Mouse (Mus musculus): ENCODE data around the gene Npb.
A peak's percentile ranks its signal among the peaks of the same experiment; 100 is the strongest.

The Npb gene

GRCm38 (mm10) chr11:120615167-120615566 is 6.9 kb downstream of the Npb start:
- no peak for DNase-seq (ENCODE audit: low spot score in 2 of 2)

- DNase-seq (ENCODE audit: low spot score in 2 of 2), result no peak
Observed at GRCm38 (mm10) chr11:120615606-120616203, 7.4 kb downstream of the Npb start.

DNA sequence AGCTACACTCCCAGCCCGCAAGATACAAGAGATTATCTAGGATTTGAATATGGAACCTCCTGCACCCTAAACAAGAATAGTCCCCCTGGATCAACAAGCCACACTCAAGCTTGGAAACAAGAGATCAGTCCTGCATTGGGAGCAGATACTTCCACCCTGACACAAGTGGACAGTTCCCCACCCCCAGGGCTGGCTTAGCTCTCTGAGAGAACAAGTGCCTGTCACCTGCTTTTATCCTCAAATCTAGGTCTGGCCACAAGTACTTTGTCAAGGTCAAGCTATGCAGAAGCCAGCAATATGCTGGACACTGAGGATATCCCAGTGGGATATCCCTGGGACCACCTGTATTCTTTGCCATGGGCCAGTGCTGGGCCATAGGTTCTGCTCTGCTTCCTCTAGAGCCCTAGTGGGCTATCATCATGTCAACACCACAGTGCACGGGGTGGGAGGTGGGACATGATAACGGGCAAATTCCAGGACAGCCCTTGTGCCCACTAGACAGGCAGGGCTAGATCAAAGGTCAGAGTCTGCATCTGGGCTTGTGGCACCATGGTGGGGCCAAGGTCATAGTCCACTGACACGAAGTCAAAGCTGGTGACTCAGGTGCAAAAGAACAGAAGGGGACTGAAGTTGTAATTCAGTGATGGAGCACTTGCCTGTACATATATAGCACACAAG is 8.5 kb downstream of the Npb start:
- DNase-seq (ENCODE audit: low spot score in 2 of 2), result no peak

DNA sequence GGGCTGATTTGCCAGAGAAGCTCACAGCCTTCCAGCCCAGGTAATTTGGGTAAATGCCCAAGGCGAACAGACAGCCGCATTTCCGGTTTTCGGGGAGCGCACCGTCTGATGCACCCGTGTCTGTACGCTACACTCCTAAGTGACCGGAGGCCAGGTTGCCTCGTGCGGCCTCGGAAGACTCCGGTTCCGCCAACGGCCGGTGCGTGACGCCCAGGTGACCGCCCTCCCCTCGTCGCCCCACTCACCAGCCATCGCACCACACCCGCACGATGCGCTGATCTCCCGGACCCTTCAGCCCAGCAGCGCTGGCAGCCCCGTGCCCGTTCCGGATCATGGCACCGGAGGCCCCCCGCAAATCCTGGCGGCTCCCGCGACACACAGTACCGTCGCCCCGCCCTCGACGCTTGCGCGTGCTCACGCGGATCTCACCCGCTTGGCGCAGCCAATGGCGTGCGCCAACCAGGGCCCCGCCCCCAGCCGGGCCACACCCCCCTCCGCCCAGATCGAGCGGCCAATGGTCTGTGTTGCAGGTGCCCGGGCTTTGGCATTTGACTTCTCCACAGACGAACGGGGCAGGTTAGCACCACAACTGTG is 9.3 kb downstream of the Npb start, which contains the start of gene Pcyt2:
TSS of gene Pcyt2 (minus strand) at position 418 of the 594 bp plus-strand sequence.
- DNase-seq (ENCODE audit: low spot score in 2 of 2), result peak; percentile 91 to 94

DNA sequence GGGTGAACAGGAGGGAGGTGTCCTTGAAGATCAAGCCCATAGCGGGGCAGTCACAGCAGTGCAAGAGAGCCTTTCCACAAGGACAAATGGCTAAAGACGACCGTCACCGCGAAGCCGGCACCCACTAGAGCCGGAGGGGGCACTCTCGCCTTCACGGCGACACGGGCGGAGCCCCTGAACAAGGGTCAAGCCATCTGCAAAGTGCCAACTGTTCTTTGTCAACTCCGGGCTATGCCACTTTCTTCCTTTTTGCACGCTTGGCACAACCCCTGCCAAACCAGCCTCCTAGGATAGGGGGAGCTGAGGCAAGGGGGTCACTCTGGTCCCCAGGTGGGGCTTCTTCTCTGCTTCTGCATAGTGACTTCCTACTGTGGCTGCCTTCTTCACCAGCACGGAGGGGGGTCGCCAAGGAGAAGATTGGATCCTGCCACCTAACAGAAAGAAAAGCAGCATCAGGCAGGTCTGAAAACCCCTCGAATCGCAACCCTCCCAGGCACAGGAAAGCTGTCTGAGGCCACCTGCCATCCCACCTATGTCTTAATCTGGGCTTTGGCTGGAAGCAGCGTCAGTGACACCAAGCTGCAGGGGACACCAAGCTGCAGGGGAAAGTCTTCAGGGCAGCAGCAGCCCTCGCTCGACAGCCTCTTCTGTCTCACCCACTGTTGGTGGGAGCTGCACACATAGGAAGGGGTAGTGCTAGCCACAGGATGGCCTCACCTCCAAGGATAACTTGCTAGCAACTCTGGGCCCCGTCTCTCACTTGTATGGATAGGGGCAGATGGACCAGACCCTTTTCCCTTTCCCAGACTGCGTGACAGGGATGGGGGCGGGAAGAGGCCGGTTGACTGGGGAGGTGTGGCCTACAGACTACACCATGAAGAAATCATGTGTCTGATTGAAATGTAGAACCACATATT is 10.6 kb downstream of the Npb start:
- DNase-seq (ENCODE audit: low spot score in 2 of 2), result no peak

DNA sequence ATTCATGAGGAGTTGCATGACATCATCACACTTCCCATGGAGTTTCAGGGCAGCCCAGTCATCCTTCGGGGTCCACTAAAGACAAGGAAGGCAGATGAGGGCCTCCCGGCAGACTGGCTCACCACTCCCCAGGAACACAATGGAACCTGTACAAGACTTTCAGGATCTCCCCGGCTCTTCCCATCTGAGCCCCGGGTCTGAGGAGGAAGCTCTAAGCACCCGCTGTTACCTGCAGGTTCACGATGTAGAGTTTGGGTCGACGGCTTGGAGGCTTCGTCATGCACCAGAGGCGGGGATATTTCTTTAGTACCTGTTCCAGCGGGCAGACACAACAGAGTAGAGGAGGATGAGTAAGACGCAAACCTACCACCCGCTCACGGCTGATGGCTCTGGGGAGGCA is 11.9 kb downstream of the Npb start:
- DNase-seq (ENCODE audit: low spot score in 2 of 2), result no peak

DNA sequence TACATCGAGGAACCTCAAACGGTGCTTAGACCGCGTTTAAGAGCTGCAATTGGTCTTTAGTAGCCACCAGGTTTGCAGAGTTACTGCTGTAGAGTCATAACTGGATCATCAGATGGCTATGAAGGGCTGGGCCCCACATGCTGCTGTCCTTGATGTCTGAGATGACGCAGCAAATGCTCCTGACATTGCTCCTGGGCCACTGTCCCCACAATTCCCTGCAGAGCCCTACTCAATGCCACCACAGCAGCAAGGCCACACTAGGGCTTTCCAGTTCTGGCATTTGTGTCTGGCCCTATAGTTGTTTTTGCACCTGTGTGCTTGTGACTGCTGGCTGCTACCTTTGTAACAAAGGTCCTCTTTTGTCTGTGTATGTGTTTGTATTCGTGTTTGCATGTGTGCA is 14.5 kb downstream of the Npb start:
- no peak for DNase-seq (ENCODE audit: low spot score in 2 of 2)

DNA sequence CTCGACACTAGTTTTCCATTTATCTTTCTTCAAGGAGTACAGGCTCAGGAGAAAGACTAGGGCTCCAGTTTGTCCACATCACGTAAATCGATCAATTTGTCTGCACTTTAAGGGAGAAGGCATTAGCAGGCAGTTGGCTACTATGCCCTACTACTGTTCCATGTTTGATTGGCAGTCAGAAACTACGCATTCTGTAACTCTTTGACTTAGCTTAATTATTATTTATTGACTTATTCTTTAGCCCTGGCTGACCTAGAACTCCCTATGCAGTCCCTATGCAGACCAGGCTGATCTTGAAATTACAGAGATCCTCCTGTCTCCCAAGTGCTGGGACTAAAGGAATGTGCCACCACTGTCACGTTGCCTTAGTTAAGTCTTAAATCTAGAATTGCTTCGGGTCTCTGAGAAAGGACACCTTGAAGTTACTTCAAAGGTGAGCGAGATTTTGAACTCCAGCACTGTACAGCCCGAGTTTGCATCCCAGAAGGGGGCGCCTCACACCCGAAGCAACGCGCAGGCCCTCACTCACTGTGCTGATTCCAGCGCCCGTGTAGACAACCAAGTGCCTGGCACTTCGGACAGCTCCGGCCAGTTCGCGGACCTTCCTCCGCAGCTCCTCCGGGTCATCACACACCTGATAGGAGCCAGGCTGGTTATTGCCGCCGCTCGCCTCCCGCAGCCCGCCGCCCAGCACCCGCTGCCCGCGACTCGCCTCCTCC is 15.8 kb downstream of the Npb start:
- peak; percentile 75 to 78 for DNase-seq (ENCODE audit: low spot score in 2 of 2)

- DNase-seq (ENCODE audit: low spot score in 2 of 2), result peak; percentile 87 to 88
Observed at GRCm38 (mm10) chr11:120624680-120625111, 16.4 kb downstream of the Npb start.

DNA sequence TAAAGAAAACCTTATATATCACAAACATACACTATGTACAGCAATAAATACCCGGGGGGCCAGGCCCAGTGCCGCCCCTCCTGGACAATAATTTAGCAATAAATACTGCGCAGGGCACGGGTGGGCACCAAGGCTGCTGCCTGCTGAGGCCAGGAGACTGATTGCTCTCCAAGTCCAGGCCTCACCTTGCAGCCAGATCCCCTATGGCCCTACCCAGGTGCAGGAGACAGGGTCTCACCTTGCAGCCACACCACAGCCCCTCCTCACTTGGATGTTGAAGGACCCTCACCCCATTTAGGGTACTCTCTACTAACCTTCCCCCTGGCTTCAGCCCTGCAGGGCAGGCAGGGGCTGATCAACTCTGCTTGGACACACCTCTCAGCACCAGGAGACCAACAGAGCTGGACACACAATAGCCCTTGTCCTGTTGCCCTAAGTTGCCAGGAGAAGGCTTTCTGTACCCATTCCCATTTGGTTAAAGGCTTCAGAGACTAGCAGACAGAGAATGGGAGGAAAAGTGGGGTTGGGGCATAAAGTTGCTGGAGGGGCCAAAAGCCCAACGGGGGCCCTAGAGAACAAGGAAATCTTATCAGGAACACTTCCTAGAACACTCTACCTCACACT is 17.0 kb downstream of the Npb start, which contains the start of gene Sirt7:
TSS of gene Sirt7 (minus strand) at position 89 of the 624 bp plus-strand sequence.
- DNase-seq (ENCODE audit: low spot score in 2 of 2), result no peak

DNA sequence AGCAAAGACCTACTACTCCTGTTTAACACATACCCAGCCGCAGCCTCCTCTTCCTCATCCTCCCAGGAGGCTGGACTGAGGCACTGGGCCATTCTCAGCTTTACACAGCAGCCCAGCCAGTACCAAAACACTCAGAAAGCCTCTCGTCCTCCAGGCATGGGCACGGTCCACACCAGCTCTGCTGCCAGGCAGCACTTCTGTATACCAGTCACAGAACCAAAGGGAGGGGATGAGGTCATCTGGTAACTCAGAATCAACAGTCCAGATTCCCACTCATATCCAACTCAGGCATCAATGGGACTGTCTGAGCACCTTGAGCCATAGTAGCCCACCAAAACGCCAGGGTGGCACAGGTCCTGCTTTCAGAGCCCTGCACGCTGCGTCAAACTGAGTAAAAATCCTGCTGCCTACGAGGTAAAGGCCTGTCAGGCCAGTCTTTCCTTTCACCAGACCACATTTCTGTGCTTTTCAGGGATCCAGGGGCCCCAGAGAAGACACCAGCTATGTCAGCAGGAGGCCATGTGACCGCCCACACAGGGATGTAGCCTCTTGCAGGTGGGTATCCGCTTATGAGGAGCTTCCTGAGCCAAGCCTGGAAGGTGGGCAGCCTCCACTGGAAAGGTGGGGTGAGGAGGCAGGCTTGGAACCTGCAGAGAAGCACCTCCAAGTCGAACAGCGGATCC is 18.6 kb downstream of the Npb start:
- no peak for DNase-seq (ENCODE audit: low spot score in 2 of 2)

DNA sequence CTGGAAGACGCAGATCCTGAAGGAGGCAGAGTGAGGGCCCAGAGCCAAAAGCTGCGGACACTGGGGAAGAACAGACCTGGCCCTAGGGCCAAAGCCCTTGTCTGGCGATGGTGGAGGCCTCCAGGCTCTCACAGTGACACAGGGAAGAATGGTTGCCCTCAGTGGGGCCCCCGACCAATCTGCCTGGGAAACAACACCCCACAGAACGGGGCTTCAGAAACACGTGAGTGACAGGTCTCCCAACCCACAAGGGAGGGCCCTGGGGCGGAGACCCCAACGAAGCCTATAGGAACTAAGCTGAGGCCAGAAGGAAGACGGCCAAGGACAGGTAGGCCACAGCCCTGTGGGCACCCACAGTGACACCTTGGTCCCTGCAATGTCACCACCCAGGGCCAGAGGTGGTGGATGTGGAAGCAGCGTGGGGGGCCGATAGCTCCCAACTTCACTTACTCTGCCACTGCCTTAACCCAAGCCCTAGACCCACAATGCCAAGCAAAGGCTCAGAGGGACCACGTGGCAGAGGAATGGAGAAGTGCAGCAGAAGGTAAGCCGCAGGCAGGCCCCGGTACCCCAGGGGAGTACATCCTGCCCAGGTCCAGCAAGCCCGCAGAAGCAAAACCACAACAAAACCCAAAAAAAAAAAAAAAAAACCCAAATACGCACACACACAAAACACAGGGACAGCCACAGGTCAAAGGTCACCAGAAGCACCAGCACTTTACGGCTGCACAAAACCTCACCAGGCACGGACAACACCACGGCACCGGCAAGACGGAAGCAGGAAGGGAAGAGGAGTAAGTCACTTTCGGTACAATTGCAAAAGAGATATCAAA is 19.4 kb downstream of the Npb start:
- peak; percentile 79 to 83 for DNase-seq (ENCODE audit: low spot score in 2 of 2)

DNA sequence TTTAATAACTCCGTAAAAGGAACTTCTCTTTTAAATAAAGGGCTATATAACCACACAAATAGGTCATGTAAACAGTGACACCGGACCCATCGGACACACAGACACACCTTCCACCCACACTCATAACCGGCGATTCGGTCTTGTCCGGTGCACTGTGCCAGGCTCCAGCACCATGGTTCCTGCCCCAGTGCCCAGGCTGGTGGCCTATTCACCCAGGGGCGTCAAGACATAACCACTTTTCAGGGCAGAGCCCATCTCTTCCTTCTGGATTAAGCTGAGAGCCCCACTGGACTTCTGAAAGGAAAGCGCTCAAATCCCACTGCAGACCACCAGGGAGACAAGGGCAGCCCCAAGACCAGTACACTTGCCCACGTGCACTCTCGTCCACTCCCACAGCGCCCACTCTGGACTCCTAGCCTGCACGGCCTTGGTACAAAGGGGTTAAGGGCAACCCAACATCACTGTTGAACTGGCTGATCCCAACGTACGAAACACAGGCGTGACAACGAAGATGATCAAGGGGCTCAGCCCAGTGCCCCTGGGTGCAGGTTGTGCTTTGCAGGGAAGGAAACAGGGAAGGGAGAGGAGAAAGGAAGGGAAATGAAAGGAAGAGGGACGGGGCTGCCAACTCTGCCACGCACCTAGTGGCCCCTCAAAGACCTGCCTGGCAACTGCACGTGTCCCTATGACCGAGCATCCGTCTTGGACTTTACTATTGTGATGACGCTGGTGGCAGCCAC is 20.5 kb downstream of the Npb start:
- no peak for DNase-seq (ENCODE audit: low spot score in 2 of 2)

DNA sequence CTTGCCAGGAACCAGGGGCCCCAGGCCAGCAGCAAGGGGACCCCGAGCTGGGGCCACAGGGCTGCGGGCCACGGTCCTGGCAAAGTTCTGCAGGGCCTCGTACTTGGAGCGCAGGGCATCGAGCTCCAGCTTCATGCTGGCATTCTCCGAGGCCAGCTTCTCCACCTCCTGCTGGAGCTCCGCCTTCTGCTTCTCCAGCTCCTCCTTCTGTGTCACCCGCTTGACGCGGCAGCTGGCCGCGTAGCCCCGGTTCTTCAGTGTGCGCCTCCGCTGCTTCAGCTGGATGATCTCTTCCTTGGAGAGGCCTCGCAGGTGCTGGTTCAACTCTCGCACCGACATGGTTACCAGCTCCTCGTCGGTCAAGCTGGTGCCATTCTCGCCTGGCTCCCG is 21.1 kb downstream of the Npb start:
- peak; percentile 72 to 76 for DNase-seq (ENCODE audit: low spot score in 2 of 2)

GRCm38 (mm10) chr11:120629911-120630310 is 21.6 kb downstream of the Npb start:
- DNase-seq (ENCODE audit: low spot score in 2 of 2), result peak; percentile 59 to 66

DNA sequence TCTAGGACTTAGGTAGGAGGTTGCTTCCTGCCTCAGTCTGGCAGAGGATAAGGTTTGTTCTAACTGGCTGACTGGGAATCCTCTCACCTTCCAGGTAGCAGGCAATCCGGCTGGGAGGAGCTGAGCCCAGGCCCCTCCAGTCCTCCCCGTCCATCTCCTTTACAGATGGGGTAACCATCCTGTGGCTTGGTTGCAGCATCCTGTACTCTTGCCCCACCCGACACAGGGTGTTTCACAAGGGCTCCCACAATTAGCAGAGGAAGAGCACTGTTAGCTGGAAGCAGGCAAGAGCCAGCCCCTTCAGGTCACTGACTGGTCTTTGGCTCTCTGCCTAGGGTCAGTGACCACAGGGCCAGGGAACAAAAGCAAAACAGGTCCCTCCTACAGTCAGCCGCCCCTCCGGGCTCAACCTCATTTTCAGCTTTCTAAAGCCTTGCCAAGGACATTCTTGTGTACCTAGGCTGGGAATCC is 22.2 kb downstream of the Npb start:
- DNase-seq (ENCODE audit: low spot score in 2 of 2), result peak; percentile 24 to 64

- no peak for DNase-seq (ENCODE audit: low spot score in 2 of 2)
Observed at GRCm38 (mm10) chr11:120630881-120631725, 22.8 kb downstream of the Npb start.
